Mouse (Mus musculus): ENCODE data around the gene B4galt1.

The B4galt1 gene

DNA sequence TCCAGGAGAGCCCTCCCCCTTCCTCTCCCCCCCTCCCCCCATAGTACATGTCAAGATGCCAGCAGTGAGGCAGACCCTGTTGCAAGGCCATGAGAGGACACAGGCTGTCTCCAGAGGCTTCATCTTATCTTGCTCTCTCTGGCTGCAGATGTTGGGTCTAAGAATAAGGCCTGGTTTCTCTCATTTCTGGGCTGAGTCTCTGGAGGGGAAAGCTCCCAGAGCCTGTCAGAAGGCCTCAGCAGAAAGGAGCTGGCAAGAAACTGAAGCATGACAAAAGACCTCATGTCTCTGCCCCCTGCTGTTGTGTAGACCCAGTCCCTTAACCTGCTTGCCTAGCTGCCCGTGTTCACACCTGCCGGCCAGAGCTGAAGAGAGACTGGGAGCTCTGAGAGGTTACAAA lies 19.5 kb upstream of the B4galt1 start:
- intact Hi-C loops (cut with DNase I), result no loop called here

GRCm38 (mm10) chr4:40872129-40872528 lies 18.3 kb upstream of the B4galt1 start:
- intact Hi-C loops (cut with DNase I), result no loop called here

GRCm38 (mm10) chr4:40870206-40870605 lies 16.4 kb upstream of the B4galt1 start:
- intact Hi-C loops (cut with DNase I), result no loop called here

DNA sequence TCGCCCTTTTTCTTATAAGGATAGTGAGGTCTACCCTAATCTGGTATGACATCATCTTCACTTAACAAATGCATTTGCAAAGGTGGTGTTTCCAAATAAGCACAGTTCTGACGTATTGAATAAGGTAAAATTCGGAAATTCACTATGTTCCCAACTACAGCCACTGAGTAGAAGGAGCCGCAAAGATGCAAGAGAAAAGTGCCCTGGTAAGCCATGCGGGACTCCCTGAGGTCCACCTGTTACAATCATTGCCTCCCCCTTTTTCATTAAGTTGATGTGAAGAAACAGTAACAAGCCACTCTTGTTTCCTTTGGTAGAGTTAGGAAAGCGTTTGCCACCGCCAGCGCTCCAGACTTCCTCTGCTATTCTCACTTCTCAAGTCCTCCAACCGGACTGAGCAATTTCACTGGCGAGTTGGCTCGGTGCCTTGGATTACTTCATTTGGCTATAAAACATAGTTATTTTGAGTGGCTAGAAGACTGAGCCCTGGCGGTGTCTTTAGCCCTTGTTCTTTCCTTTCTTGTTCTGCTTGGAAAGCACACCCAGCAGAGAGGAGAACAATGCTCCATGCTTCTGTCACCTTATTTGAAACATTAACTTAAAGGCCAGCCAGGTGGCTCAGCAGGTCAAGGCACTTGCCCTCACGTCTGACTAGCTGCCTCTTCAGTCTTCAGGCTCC lies 14.9 kb upstream of the B4galt1 start:
- intact Hi-C loops (cut with DNase I), result no loop called here

GRCm38 (mm10) chr4:40864361-40864760 lies 10.6 kb upstream of the B4galt1 start:
- intact Hi-C loops (cut with DNase I), result loop anchor here (5.0 kb wide), 1 partner anchor 33 kb away; no protein-coding TSS in a partner anchor

DNA sequence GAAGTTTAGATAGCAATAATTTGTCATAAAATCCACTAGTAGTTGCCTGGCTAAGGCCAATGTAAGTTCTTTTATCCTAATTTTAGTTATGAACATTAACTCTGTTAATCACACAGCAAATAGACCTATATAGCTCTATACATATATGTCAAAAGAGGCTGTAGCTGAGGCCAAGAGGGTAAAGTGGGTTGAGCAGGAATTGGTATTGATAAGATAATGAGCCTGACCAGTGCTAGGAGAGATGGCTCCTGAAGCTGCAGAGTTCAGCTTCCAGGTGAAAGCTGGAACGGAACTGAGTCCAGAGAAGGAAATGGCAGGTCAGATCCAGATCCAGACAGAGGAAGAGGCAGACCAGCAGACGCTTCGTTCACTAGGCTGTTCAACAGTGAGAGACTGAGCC lies 9.5 kb upstream of the B4galt1 start:
- intact Hi-C loops (cut with DNase I), result loop anchor here (5.0 kb wide), 1 partner anchor 34 kb away; no protein-coding TSS in a partner anchor

GRCm38 (mm10) chr4:40861131-40861530 lies 7.3 kb upstream of the B4galt1 start:
- intact Hi-C loops (cut with DNase I), result loop anchor here (5.0 kb wide), 1 partner anchor 36 kb away; no protein-coding TSS in a partner anchor

DNA sequence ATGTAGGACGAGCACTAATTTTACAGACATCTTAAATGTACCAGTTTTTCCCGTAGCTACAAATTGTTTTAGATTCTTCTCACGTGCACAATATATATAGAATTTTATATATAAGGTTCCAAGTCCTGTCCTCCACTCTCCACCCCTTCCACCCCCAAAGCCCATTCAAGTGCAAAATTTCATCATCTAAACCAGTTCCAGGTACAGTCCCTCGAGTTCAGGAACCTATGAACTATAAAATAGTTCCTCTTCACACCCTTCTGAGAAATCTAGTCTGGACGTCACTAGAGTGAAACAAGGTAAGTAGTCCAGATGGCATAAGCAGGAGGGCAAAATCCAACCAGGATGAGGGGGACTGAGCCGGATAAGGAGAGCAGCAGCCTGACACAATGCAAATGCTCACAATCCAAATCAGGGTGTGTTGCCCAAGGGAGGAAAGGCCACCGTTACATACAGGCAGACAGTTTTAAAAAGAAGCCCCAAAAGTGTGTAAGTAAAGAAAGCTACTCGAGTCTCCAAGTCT lies 4.1 kb upstream of the B4galt1 start:
- intact Hi-C loops (cut with DNase I), result no loop called here

GRCm38 (mm10) chr4:40856571-40856970 lies 2.8 kb upstream of the B4galt1 start:
- intact Hi-C loops (cut with DNase I), result no loop called here

GRCm38 (mm10) chr4:40854387-40854933 lies 655 bp upstream of the B4galt1 start:
- intact Hi-C loops (cut with DNase I), result loop anchor here (5.0 kb wide), 1 partner anchor 77 kb away; no protein-coding TSS in a partner anchor

GRCm38 (mm10) chr4:40852861-40853564 lies 792 bp downstream of the B4galt1 start:
- intact Hi-C loops (cut with DNase I), result loop anchor here (5.0 kb wide), 1 partner anchor 76 kb away; no protein-coding TSS in a partner anchor

GRCm38 (mm10) chr4:40852249-40852781 lies 1.5 kb downstream of the B4galt1 start:
- intact Hi-C loops (cut with DNase I), result loop anchor here (5.0 kb wide), 1 partner anchor 75 kb away; no protein-coding TSS in a partner anchor

DNA sequence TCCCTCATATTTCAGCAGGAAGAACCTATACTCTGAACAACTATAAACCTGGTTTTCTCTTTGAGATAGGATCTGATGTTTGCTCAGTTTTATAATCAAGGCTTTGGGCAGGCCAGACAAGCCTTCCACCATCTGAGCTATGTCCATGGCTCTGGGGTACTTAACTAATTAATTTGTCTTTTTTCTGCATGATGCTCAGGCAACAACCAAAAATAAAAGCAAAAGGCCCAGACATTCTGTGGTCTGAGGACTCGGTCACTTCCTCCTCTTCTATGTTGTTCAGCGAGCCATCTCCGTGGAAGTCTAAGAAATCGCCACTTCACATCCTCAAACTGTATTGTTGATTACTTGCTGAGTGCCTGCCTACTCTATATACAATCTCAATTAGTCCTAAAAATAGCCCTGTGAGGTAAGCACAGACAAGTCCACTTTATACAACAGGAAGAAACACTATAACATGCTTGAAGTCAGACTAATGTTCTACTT lies 2.0 kb downstream of the B4galt1 start:
- intact Hi-C loops (cut with DNase I), result loop anchor here (5.0 kb wide), 1 partner anchor 75 kb away; no protein-coding TSS in a partner anchor

DNA sequence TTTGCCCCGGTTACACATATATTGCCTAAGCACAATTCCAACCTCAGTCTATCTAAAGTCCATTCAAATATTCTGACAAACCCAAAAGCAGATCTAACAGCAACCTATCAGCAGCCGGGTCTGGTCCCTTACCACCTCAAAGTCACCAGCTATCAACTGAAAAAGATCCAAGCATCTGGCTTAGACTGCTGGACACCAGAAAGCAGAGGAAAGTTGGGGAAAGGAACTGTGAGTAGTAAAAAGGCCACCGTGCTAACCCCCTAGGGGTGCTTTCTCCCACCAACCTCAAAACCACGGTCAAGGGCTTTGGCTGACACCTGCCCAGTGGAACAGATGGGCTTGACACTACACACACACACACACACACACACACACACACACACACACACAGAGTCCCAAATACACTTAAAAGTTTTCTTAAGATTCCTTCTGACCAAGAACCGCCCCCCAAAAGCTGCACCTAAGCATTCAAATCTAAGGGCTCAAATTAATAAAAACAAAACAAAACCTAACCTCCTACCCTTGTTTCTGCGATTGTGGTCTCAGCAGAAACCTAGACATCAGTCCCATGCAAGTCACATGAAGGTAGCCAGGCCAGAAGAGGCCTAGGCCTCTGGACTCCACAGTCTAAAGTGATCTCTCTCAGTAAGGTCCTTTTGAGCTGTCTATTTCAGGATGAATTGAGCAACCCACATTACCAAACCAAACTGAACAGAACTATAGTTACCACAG lies 2.6 kb downstream of the B4galt1 start:
- intact Hi-C loops (cut with DNase I), result loop anchor here (5.0 kb wide), 1 partner anchor 74 kb away; no protein-coding TSS in a partner anchor

GRCm38 (mm10) chr4:40850582-40850981 lies 3.2 kb downstream of the B4galt1 start:
- intact Hi-C loops (cut with DNase I), result loop anchor here (5.0 kb wide), 1 partner anchor 73 kb away; no protein-coding TSS in a partner anchor

DNA sequence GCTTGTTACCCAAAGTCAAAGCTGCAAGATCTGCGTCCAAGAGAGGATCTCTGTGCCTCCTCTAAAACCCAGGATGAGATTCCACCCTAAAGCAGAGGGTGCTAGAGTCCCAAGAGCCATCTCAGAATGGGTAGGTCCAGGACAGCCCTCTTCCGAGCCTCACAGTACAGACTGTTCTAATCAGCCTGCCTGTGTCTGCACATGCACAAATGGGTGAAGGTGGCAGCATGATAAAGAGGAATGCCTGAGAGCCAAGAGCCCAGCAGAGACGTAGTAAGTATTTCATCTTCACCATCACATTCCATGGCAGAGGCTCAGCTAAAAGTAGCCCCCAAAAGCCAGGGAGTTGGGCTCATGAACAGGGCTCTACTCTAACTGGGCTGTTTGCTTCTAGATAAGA lies 4.3 kb downstream of the B4galt1 start:
- intact Hi-C loops (cut with DNase I), result no loop called here

DNA sequence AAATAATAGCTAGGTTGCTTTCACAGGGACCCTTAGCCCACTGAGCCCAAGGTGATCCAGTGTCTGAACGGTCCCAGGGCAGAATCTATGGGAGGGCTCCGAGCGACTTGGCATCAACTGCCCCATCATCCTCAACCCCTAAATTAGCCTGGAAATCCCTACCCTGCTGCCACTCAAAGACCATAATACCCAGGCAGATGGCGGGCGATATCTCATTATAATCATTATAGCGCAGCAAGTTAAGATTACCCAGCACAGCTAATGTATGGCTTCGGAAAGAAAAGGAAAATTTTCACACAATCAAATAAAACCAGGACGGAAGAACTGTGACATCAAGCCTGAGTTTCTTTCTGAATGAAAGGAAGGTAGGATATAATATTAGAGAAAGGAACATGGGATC lies 5.6 kb downstream of the B4galt1 start:
- intact Hi-C loops (cut with DNase I), result no loop called here

GRCm38 (mm10) chr4:40847160-40847559 lies 6.6 kb downstream of the B4galt1 start:
- intact Hi-C loops (cut with DNase I), result no loop called here

DNA sequence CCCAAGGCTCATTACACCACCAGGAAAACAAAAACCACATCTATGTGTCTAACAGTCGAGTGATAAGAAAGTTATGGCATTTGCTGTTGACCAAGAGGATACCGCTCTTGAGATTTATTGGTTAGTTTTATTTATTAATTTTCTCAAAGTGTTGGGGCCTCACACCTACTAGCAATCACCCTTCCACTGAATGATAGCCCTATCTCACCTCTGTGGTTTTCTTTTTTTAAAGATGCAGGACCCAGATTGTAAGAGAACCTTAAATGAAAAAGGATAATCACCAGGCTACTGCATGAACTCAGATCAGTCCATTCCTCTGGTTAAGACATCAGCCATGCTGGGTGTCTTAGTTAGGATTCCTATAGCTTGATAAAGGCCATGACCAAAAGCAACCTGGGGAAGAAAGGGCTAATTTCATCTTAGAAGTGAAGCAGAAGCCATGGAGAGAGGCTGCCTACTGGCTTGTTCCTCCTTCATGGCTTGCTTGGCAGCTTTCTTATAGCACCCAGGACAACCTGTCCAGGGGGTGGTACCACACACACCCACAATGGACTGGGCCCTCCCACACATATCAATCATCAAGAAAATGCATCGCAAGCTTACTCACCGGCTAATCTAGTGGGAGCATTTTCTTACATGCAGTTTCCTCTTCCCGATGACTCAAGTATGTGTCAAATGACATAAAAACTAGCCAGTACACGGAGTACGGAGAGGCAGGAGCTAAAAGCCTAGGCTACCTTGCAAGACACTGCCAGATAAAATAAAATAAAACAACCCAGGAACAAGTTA lies 7.5 kb downstream of the B4galt1 start:
- intact Hi-C loops (cut with DNase I), result no loop called here

Measured in adrenal gland (tissue).